Mouse (Mus musculus): ENCODE results near the gene Sowahc. TPM values are rescaled to one million over a fixed set of nuclear protein-coding genes. Genes with fewer than 3 reads are reported as not detected.

Gene Sowahc
- polyA plus RNA-seq, 1 experiment: 0.27 TPM

- no peaks in the 10 kb centered on the region for H3K36me3 ChIP-seq (replicated peaks; ENCODE audit: low read length)
- TF ChIP-seq FLI1 (IDR thresholded peaks at IDR 0.05; ENCODE audit: low read length): no peak
- TF ChIP-seq GATA1 (IDR thresholded peaks at IDR 0.05; ENCODE audit: borderline replicate concordance, low read length): no peak
- H3K9me3 ChIP-seq: no peaks in the 10 kb centered on the region
- H3K27me3 ChIP-seq (replicated peaks): peaks cover 31% of the 10 kb centered on the region
- peak overlapping the region; percentile 78 for H3K4me3 ChIP-seq (replicated peaks)
- H3K4me1 ChIP-seq: peaks cover 32% of the 10 kb centered on the region
Observed at GRCm38 (mm10) chr10:59265674-59266073, 43.9 kb downstream of the Sowahc start.

- Histone ChIP-seq H3K36me3 (replicated peaks; ENCODE audit: low read length) (no peaks in the 10 kb centered on the region), H3K4me3 (replicated peaks) (peak overlapping the region; percentile 78), H3K9me3 (no peaks in the 10 kb centered on the region), H3K4me1 (peaks cover 32% of the 10 kb centered on the region), H3K27me3 (replicated peaks) (peaks cover 31% of the 10 kb centered on the region)
- TF ChIP-seq FLI1 (IDR thresholded peaks at IDR 0.05; ENCODE audit: low read length) (no peak), GATA1 (IDR thresholded peaks at IDR 0.05; ENCODE audit: borderline replicate concordance, low read length) (no peak)
Observed at GRCm38 (mm10) chr10:59266097-59266496, 44.3 kb downstream of the Sowahc start.

GRCm38 (mm10) chr10:59267275-59267674, 45.5 kb downstream of the Sowahc start:
- peaks cover 25% of the 10 kb centered on the region for H3K27me3 ChIP-seq (replicated peaks)

GRCm38 (mm10) chr10:59268109-59268508, 46.4 kb downstream of the Sowahc start:
- H3K4me1 ChIP-seq: peaks cover 32% of the 10 kb centered on the region
- TF ChIP-seq GATA1 (IDR thresholded peaks at IDR 0.05; ENCODE audit: borderline replicate concordance, low read length) (no peak), FLI1 (IDR thresholded peaks at IDR 0.05; ENCODE audit: low read length) (no peak)
- H3K4me3 ChIP-seq (replicated peaks): no peak overlapping the region
- no peaks in the 10 kb centered on the region for H3K36me3 ChIP-seq (replicated peaks; ENCODE audit: low read length)
- H3K27me3 ChIP-seq (replicated peaks): peaks cover 17% of the 10 kb centered on the region
- H3K9me3 ChIP-seq: no peaks in the 10 kb centered on the region

More at GRCm38 (mm10) chr10:59267275-59267674, 45.5 kb downstream of the Sowahc start:
- H3K4me3 ChIP-seq (replicated peaks): no peak overlapping the region
- peaks cover 32% of the 10 kb centered on the region for H3K4me1 ChIP-seq
- H3K36me3 ChIP-seq (replicated peaks; ENCODE audit: low read length): no peaks in the 10 kb centered on the region
- no peak for TF ChIP-seq GATA1 (IDR thresholded peaks at IDR 0.05; ENCODE audit: borderline replicate concordance, low read length)
- TF ChIP-seq FLI1 (IDR thresholded peaks at IDR 0.05; ENCODE audit: low read length): no peak
- no peaks in the 10 kb centered on the region for H3K9me3 ChIP-seq

- Histone ChIP-seq H3K27me3 (replicated peaks) (peaks cover 13% of the 10 kb centered on the region), H3K9me3 (no peaks in the 10 kb centered on the region), H3K4me3 (replicated peaks) (no peak overlapping the region), H3K4me1 (peaks cover 32% of the 10 kb centered on the region), H3K36me3 (replicated peaks; ENCODE audit: low read length) (no peaks in the 10 kb centered on the region)
- TF ChIP-seq GATA1 (IDR thresholded peaks at IDR 0.05; ENCODE audit: borderline replicate concordance, low read length): no peak
- no peak for TF ChIP-seq FLI1 (IDR thresholded peaks at IDR 0.05; ENCODE audit: low read length)
Observed at GRCm38 (mm10) chr10:59268754-59269153, 47.0 kb downstream of the Sowahc start.

- no peaks in the 10 kb centered on the region for H3K4me1 ChIP-seq
- H3K27me3 ChIP-seq (replicated peaks): peaks cover 24% of the 10 kb centered on the region
- no peak overlapping the region for H3K4me3 ChIP-seq (replicated peaks)
- H3K9me3 ChIP-seq: no peaks in the 10 kb centered on the region
- H3K36me3 ChIP-seq (replicated peaks; ENCODE audit: low read length): no peaks in the 10 kb centered on the region
- TF ChIP-seq FLI1 (IDR thresholded peaks at IDR 0.05; ENCODE audit: low read length): no peak
- no peak for TF ChIP-seq GATA1 (IDR thresholded peaks at IDR 0.05; ENCODE audit: borderline replicate concordance, low read length)
Observed at GRCm38 (mm10) chr10:59275745-59276144, 54.0 kb downstream of the Sowahc start.

Other genes with a start within 250 kb of the Sowahc start
- not detected in 2 replicates for gene Sept10, start 106 bp upstream of the Sowahc start, polyA plus RNA-seq (2012; ENCODE audit: insufficient read depth, low replicate concordance)
- 3.7 and 10.7 TPM in 2 replicates for gene P4ha1, start 101.3 kb downstream of the Sowahc start, polyA plus RNA-seq (2012; ENCODE audit: insufficient read depth, low replicate concordance)
- 0.54 TPM in 1 of 2 replicates, not detected in the other for gene Gm10273, start 173.7 kb downstream of the Sowahc start, polyA plus RNA-seq (2012; ENCODE audit: insufficient read depth, low replicate concordance)
- not detected in 2 replicates for gene Pla2g12b, start 181.7 kb downstream of the Sowahc start, polyA plus RNA-seq (2012; ENCODE audit: insufficient read depth, low replicate concordance)
- gene Oit3, start 219.8 kb downstream of the Sowahc start, polyA plus RNA-seq (2012; ENCODE audit: insufficient read depth, low replicate concordance): 1.3 TPM in 1 of 2 replicates, not detected in the other

All from megakaryocyte, embryonic 14.5 days (primary cell).